Mouse (Mus musculus): Measurements from ENCODE around the gene Ncoa1.
A peak's percentile ranks its signal among the peaks of the same experiment; 100 is the strongest.
"Not testable (repeated sequence)": the region's sequence is repeated elsewhere in the genome, so short reads cannot be mapped to it uniquely, and the experiment has no call there.

The Ncoa1 gene

GRCm38 (mm10) chr12:4475251-4475993 lies 1.6 kb downstream of the Ncoa1 start:
- peak; percentile 31 for DNase-seq

DNA sequence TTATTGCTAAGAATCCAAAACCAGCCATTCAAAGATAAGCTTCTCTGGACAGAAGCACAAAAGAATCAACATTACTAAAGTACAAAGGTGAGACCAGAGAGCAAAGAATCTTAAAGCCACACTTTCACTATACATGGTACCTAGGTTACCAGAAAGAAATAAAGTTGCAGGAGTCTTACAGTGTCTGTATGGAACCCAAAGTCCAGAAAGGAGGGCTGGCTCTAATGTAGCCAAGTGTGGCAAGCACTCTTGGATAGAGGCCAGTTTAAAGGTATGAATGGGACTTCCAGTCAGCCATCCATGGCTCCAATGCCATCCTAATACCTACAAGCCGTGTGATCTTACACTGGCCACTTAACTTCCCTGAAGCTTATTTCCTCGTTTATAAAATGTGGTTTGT lies 7.9 kb downstream of the Ncoa1 start:
- DNase-seq, result no peak

GRCm38 (mm10) chr12:4463701-4464100 lies 13.3 kb downstream of the Ncoa1 start:
- no peak for DNase-seq

- no peak for DNase-seq
Observed at GRCm38 (mm10) chr12:4462420-4462819, 14.6 kb downstream of the Ncoa1 start.

DNA sequence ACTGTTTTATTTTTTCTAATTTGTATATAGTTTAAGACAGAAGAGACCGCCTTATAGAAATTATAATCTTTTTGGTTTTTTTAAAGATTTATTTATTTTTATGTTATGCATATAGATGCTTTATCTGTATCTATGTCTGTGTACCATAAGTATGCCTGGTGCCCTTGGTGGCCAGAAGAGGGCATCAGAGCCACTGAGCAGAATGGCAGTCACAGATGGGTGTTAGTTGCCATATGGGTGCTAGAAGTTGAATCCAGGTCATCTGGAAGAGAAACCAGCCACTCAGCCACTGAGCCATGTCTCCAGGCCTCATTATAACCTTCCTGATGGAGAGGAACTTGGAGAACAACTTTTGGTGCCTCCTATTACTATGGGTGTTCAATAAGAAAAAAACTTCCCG lies 16.0 kb downstream of the Ncoa1 start:
- no peak for DNase-seq

DNA sequence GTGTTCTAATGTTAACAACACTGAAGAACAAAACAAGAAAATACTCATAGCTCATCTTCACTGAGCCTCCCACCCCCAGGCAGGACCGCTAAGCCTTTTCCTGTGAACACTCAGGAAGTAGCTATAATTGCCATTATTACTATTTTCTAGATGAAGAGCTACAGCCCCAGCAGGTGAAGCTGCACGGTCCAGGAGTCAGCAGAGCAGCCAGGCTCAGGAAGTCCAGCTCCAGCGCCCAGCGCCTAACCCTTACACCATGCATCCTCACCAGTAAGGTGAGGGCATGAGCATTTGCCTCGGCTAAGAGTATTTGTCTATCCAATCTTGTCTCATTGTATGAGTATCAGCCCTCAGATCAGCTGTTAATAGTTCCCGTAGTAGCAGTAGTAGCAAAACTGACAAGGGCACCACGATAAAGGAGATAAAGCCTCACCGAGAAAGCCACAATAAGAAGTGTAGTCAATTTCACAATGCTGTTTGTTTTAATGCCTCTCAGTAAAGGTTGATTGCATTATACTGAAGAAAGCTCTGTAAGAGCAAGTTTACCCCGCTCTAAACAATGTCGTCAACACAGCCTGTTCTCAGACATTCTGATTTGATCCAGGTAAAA lies 21.9 kb downstream of the Ncoa1 start:
- DNase-seq, result no peak

DNA sequence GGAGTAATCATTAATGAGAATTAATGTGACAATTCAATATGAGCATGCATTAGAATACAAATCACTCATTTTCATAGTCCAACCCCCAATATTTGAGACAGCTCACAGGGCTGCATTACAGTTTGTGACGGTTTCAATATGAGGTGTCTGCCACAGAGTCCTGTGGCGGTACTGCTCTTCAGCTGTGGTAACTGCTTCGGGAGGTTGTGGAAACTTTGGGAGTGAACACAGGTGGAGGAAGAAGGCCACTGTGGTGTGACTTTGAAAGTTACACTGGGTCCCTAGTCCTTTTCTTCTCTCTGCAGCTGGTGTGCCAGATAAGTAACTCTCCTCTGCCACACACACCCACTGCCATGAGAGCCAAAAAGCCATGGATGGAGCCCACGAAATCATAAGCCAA lies 22.7 kb downstream of the Ncoa1 start:
- peak; percentile 60 for DNase-seq

GRCm38 (mm10) chr12:4452233-4452632 lies 24.7 kb downstream of the Ncoa1 start:
- DNase-seq, result no peak

GRCm38 (mm10) chr12:4450485-4450884 lies 26.5 kb downstream of the Ncoa1 start:
- DNase-seq, result not testable (repeated sequence)

DNA sequence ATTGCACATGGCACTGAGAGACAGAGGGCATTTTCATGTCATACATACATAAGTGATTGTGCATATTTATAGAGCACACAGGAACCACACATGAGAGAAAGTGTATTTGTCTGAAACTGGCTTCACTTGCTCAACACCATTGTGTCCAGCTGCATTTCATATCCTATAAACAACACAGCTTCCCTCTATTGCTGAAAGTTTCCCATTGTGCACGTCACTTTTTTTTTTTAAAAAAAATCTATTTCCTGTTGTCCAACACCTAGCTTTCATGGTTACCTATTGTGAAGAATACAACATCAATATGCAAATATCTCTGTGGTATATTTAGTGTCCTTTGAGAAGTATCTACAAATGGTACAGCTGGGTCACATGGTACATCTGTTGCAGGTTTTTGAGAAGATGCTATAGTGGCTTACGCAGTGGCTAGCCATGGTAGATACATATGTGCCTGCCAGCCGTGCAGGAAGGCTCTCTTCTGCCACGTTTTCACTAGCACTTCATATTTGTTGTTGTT lies 28.8 kb downstream of the Ncoa1 start:
- no peak for DNase-seq

DNA sequence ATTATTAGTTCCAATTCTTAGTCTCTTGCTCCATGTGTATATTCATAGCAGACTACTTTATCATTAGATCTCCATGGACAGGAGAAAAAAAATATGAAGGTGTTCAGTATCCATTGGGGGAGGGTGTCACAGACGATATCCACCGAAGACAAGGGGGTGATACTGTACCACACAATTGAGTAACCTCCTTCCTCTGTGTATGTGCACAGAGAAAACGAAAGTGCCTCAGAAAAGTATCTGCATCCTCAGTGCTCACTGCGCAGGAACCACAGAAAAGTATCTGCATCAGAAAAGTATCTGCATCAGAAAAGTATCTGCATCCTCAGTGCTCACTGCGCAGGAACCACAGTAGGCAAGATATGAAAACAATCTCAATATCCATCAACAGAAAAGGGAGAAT lies 32.0 kb downstream of the Ncoa1 start:
- no peak for DNase-seq

DNA sequence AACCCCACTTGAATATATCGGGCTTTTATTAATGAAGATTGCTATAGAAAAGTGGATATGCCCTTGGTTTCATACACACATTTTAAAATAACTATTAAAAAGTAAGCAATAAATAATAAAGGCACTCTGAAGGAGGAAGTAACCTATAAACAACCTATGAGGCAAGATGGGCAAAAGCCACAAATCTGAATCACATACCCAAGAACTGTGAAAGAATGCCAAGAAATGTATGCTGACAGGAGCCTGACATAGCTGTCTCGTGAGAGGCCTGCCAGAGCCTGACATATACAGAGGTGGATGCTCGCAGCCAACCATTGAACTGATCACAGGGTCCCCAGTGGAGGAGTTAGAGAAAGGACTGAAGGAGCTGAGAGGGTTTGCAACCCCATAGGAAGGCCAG lies 35.5 kb downstream of the Ncoa1 start:
- no peak for DNase-seq

- peak; percentile 35 for DNase-seq
Observed at GRCm38 (mm10) chr12:4436198-4436597, 40.8 kb downstream of the Ncoa1 start.

GRCm38 (mm10) chr12:4433549-4433948 lies 43.4 kb downstream of the Ncoa1 start:
- no peak for DNase-seq

- no peak for DNase-seq
Observed at GRCm38 (mm10) chr12:4431978-4432377, 45.0 kb downstream of the Ncoa1 start.

GRCm38 (mm10) chr12:4430061-4430825 lies 46.7 kb downstream of the Ncoa1 start:
- DNase-seq, result no peak

DNA sequence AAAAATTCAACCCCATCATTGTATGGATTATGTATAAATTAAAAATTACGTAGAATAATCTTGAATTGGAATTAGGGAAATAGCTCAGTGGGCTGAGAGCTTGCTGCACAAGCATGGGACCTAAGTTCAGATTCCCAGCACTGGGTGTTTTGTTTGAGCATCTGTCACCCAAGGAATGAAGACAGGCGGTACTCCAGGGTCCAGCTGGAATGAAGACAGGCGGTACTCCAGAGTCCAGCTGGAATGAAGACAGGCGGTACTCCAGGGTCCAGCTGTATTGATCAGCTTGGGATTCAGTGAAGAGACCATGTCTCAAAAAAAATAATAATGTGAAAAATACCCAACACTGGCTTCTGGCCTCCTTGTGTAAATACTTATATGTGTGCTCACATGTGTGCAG lies 58.2 kb downstream of the Ncoa1 start:
- no peak for DNase-seq

DNA sequence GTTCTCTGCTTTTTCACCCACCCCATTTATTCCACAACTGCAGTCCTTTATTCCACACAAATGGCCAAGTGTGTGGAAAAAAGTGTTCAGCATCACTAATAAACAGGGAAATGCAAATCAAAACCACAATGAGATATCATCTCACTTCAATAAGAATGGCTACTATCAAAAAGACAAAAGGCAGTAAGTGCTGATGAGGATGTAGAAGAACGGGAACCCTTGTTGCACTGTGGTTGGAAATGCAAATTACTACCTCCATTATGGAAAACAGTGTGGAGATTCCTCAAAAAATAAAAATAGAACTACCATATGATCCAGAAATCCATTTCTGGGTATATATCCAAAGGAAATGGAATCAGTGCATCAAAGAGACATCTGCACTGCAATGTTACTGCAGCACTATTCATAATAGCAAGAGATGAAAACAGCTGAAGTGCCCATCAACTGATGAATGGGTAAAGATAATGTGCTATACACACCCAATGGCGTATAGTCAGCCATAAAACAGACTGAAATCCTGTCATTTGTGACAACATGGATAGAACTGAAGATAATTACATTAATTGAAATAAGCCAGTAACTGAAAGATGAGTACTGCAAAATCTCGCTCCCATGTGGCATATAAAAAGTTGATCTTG lies 59.2 kb downstream of the Ncoa1 start:
- DNase-seq, result no peak

DNA sequence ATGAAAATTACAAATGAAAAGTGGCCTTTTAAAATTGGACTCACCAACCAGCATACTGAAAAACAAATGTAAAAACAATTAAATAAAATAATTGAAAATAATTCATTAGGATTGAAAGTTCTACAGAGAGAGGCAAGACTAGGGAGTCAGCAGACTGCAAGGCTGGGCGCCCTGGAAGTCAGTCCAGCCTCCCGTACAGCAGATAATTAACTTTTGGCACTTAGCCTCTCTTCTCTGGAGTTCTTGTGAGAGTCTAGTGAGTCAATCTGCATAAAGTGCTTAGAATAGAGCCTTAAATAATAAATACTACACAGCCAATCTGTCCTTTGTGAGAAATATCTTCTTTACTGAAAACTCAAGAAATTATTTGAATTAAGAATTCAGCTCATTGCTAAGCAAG lies 69.9 kb downstream of the Ncoa1 start:
- DNase-seq, result no peak

DNA sequence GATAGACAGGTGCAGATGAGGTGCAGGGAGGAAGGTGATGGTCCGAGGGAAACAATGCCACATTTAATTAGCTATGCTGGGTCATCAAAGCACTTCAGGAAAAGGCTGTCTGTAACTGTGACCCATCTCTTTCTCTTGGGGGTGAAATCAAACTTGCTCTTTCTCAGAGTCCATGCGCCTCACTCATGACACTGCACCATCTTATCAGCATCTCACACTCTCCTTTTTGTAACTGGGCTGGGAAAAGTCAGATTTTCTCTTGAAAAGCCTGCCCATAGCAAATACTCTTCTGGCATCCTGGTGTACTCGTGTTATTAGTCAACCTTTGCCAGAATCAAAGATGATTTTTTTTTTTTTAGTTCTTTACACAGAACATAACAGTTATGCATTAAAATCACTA lies 70.8 kb downstream of the Ncoa1 start:
- no peak for DNase-seq

DNA sequence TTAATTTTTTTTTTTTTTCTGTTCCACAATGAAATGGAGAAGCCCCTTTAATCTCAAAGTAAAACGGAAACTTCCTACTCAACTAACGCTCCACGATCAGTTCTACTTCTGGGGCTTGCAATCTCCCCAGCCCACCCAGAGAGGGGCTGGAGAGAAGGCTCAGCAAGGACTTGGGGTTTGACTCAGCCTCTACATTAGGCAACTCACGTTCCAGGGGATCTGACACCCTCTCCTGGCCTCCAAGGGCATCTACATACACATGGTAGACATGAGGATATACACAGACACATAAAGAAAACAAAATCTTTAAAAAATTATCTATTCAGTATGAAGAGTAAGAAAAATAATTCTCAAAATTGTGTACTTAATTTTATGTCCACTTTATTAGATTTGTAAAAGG lies 73.8 kb downstream of the Ncoa1 start:
- no peak for DNase-seq

GRCm38 (mm10) chr12:4396221-4396620 lies 80.8 kb downstream of the Ncoa1 start:
- DNase-seq, result no peak

DNA sequence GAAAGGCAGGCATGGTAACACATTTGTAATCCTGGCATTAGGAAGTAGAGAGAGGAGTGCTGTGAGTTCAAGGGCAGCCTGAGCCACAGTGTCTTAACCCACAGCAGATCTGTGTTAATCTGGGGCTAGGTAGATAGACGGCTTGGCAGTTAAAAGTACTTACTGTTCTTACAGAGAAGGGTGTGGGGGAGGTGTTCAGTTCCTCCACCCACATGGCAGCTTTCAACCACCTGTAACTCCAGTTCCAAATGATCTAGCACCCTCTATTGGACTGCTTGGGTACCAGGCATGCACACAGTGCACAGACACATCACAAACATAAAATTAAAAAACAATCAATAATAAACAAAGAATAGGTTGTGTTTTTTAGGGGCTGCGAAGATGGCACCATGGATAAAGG lies 84.4 kb downstream of the Ncoa1 start:
- peak; percentile 24 for DNase-seq

Measured in thymus, postnatal 14 days (tissue).